Mouse (Mus musculus) neutrophil, adult 65 days (primary cell): ENCODE results near the gene Rmnd5b. TPM values are rescaled to one million over a fixed set of nuclear protein-coding genes. Genes with fewer than 3 reads are reported as not detected.

Experiments
- total RNA-seq: library from RNA; stranded (reverse); gene quantifications from 2 replicates; pipeline ENCODE4 v1.2.4, GENCODE M21; 2023

The Rmnd5b gene
- 73.4 and 93.7 TPM in 2 replicates for total RNA-seq

GRCm38 (mm10) chr11:51635525-51636322, at the start of gene Rmnd5b:
Gene Rmnd5b, minus strand, starts transcription at chr11:51635896.

GRCm38 (mm10) chr11:51650691-51651515, 15.2 kb upstream of the Rmnd5b start, which contains the start of the genes N4bp3 and D930048N14Rik:
Gene N4bp3, minus strand, starts transcription at chr11:51650842.
Gene D930048N14Rik, plus strand, starts transcription at chr11:51650954.

GRCm38 (mm10) chr11:51619409-51620060, 16.2 kb downstream of the Rmnd5b start, which contains the start of gene Nhp2:
Gene Nhp2, plus strand, starts transcription at chr11:51619735.

GRCm38 (mm10) chr11:51606447-51607095, 29.1 kb downstream of the Rmnd5b start, which contains the start of gene Hnrnpab:
Gene Hnrnpab, minus strand, starts transcription at chr11:51606847.

GRCm38 (mm10) chr11:51584431-51585248, 51.1 kb downstream of the Rmnd5b start, which contains the start of gene Phykpl:
Gene Phykpl, plus strand, starts transcription at chr11:51584757.

Other genes with a start within 250 kb of the Rmnd5b start
- 5.9 and 6.2 TPM in 2 replicates for gene Phykpl, start 51.1 kb downstream of the Rmnd5b start, total RNA-seq
- 132 and 142 TPM in 2 replicates for gene Hnrnpab, start 29.0 kb downstream of the Rmnd5b start, total RNA-seq
- gene Nhp2, start 16.2 kb downstream of the Rmnd5b start, total RNA-seq = 28.5 and 34.4 TPM in 2 replicates
- gene N4bp3, start 14.9 kb upstream of the Rmnd5b start, total RNA-seq = 6.0 and 11.2 TPM in 2 replicates
- 0.48 and 0.60 TPM in 2 replicates for gene D930048N14Rik, start 15.1 kb upstream of the Rmnd5b start, total RNA-seq
- 6.5 and 7.1 TPM in 2 replicates for gene 0610009B22Rik, start 53.0 kb upstream of the Rmnd5b start, total RNA-seq
- 26.7 and 31.6 TPM in 2 replicates for gene Sec24a, start 127.7 kb upstream of the Rmnd5b start, total RNA-seq
- gene Sar1b, start 127.8 kb upstream of the Rmnd5b start, total RNA-seq = 18.8 and 25.3 TPM in 2 replicates
- gene Jade2, start 221.8 kb upstream of the Rmnd5b start, total RNA-seq = 8.4 and 9.4 TPM in 2 replicates